Mouse (Mus musculus): Measurements from ENCODE around the gene 1700001P01Rik. TPM values are rescaled to one million over a fixed set of nuclear protein-coding genes. Genes with fewer than 3 reads are reported as not detected.

1700001P01Rik gene
- total RNA-seq, 2 experiments from 2014 or later: not detected

DNA sequence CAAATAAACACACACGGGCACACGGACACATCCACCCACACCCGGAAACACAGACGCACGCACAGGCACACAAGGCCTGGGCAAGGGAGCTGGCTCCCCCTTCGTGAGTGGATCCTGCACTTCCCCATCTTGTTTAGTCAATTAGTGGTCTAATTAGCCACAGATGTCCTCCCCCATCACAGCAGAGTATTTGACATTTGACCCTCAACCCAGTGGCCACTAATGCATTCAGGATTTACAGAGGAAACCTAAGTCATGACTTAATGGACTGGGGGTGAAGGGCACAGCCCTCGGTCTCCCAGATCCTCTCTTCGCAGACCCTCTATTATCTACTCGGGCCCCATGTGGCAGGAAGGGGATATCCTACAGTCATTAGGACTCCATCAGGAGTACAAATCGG lies 42.0 kb downstream of the 1700001P01Rik start:
- no peak for ATAC-seq (replicated peaks; ENCODE audit: low FRiP score, low TSS enrichment, poor library complexity, severe bottlenecking)

DNA sequence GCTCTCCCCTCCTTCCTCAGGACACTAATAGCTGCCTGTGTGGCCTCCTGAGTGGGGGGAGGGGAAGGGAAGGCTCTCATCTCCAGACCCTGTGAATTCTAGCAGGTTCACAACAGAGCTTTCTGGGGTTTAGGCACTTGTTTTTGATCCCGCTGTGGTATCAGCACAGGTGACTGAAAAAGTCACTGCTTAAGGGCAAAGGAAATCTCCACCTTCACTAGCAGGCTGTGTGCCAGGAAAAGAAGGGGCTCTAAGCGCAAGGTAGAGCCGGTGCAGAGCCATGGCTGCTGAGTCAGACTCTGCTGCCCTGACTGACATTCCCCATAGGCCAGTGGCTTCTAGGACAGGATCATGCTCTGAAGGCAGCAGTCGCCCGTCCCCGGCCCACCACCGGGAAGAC lies 47.0 kb downstream of the 1700001P01Rik start:
- ATAC-seq (replicated peaks; ENCODE audit: low FRiP score, low TSS enrichment, poor library complexity, severe bottlenecking): 0 out of 2 replicates have a peak, but pooled peaks have one; percentile 29

DNA sequence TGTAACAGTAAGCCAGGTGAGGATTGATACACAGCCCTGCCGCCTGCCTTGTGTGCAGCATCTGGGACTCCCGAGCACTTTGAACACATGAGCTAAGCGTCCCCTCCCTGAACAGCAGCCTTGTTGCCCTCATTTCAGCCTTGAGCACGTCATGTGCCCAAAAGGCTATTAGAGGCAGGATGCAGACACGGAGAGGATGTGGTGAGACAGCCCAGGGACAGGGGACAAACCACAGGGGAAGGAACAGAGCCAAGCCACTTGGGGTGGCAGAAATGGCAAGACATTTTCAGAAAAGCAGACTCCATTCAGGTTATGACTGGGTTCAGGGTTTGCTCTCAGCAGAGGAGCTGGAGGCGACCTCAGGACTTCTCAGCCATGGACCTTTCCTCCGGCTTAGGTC lies 47.4 kb downstream of the 1700001P01Rik start:
- 0 out of 2 replicates have a peak, but pooled peaks have one; percentile 22 for ATAC-seq (replicated peaks; ENCODE audit: low FRiP score, low TSS enrichment, poor library complexity, severe bottlenecking)

DNA sequence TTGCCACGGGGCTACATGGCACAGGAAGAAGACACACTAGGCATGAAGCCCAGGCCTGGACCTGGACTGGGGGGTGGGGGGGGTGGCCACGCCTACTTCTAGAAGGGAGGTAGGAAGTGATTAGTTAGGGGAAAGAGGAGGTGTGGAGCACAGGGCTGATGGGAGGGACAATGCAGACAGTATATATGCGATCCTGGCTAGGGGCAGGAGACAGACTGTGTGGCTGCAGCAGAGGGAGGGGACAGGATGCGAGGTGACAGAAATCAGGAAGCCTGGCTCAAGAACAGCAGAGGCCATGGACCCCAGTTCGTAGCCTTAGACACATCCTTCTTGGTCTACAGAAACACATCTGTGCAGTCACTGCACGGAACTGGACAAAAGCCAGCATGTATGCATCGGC lies 52.0 kb downstream of the 1700001P01Rik start:
- ATAC-seq (replicated peaks; ENCODE audit: low FRiP score, low TSS enrichment, poor library complexity, severe bottlenecking): no peak

Other genes with a start within 250 kb of the 1700001P01Rik start
- not detected in 2 replicates for gene Srcin1, start 199.7 kb downstream of the 1700001P01Rik start, total RNA-seq (2014; fragmentation: Nextera tagmentation)
- gene Srcin1, start 199.7 kb downstream of the 1700001P01Rik start, total RNA-seq (2017): not detected in 2 replicates
- gene Epop, start 146.2 kb downstream of the 1700001P01Rik start, total RNA-seq (2014; fragmentation: Nextera tagmentation): 2.6 and 2.9 TPM in 2 replicates
- gene Epop, start 146.2 kb downstream of the 1700001P01Rik start, total RNA-seq (2017): 0.61 and 2.6 TPM in 2 replicates
- 5.4 and 6.1 TPM in 2 replicates for gene Mllt6, start 112.5 kb downstream of the 1700001P01Rik start, total RNA-seq (2014; fragmentation: Nextera tagmentation)
- 4.8 and 5.4 TPM in 2 replicates for gene Mllt6, start 112.5 kb downstream of the 1700001P01Rik start, total RNA-seq (2017)
- gene Cisd3, start 90.1 kb downstream of the 1700001P01Rik start, total RNA-seq (2014; fragmentation: Nextera tagmentation): 10.1 TPM in 1 of 2 replicates, not detected in the other
- gene Cisd3, start 90.1 kb downstream of the 1700001P01Rik start, total RNA-seq (2017): 15.9 TPM in 1 of 2 replicates, not detected in the other
- gene Pcgf2, start 75.4 kb downstream of the 1700001P01Rik start, total RNA-seq (2014; fragmentation: Nextera tagmentation): 6.8 and 19.0 TPM in 2 replicates
- 0.23 and 0.28 TPM in 2 replicates for gene Pcgf2, start 75.4 kb downstream of the 1700001P01Rik start, total RNA-seq (2017)
- gene Psmb3, start 72.5 kb downstream of the 1700001P01Rik start, total RNA-seq (2014; fragmentation: Nextera tagmentation): 226 and 360 TPM in 2 replicates
- 171 and 175 TPM in 2 replicates for gene Psmb3, start 72.5 kb downstream of the 1700001P01Rik start, total RNA-seq (2017)
- 26.4 and 28.6 TPM in 2 replicates for gene Pip4k2b, start 31.2 kb downstream of the 1700001P01Rik start, total RNA-seq (2014; fragmentation: Nextera tagmentation)
- 24.3 and 26.6 TPM in 2 replicates for gene Pip4k2b, start 31.2 kb downstream of the 1700001P01Rik start, total RNA-seq (2017)
- 17.7 and 18.9 TPM in 2 replicates for gene Cwc25, start 9.4 kb downstream of the 1700001P01Rik start, total RNA-seq (2014; fragmentation: Nextera tagmentation)
- 20.4 and 23.3 TPM in 2 replicates for gene Cwc25, start 9.4 kb downstream of the 1700001P01Rik start, total RNA-seq (2017)
- 2,091 and 2,156 TPM in 2 replicates for gene Rpl23, start 6.5 kb upstream of the 1700001P01Rik start, total RNA-seq (2014; fragmentation: Nextera tagmentation)
- 1,518 and 2,802 TPM in 2 replicates for gene Rpl23, start 6.5 kb upstream of the 1700001P01Rik start, total RNA-seq (2017)
- 15.7 and 20.4 TPM in 2 replicates for gene Lasp1, start 23.1 kb upstream of the 1700001P01Rik start, total RNA-seq (2014; fragmentation: Nextera tagmentation)
- gene Lasp1, start 23.1 kb upstream of the 1700001P01Rik start, total RNA-seq (2017): 56.3 and 63.5 TPM in 2 replicates
- 0.45 and 1.7 TPM in 2 replicates for gene B230217C12Rik, start 64.9 kb upstream of the 1700001P01Rik start, total RNA-seq (2014; fragmentation: Nextera tagmentation)
- gene B230217C12Rik, start 64.9 kb upstream of the 1700001P01Rik start, total RNA-seq (2017): 0.91 TPM in 1 of 2 replicates, not detected in the other
- gene Fbxo47, start 108.2 kb upstream of the 1700001P01Rik start, total RNA-seq (2014; fragmentation: Nextera tagmentation): 0.54 and 3.2 TPM in 2 replicates
- gene Fbxo47, start 108.2 kb upstream of the 1700001P01Rik start, total RNA-seq (2017): 0.53 and 0.56 TPM in 2 replicates
- gene Plxdc1, start 210.5 kb upstream of the 1700001P01Rik start, total RNA-seq (2014; fragmentation: Nextera tagmentation): 10.2 and 11.8 TPM in 2 replicates
- gene Plxdc1, start 210.5 kb upstream of the 1700001P01Rik start, total RNA-seq (2017): 3.4 and 4.1 TPM in 2 replicates
- gene Arl5c, start 220.3 kb upstream of the 1700001P01Rik start, total RNA-seq (2014; fragmentation: Nextera tagmentation): 2.4 and 9.8 TPM in 2 replicates
- 0.50 and 2.7 TPM in 2 replicates for gene Arl5c, start 220.3 kb upstream of the 1700001P01Rik start, total RNA-seq (2017)
- gene Cacnb1, start 247.1 kb upstream of the 1700001P01Rik start, total RNA-seq (2014; fragmentation: Nextera tagmentation): 0.40 and 0.98 TPM in 2 replicates
- gene Cacnb1, start 247.1 kb upstream of the 1700001P01Rik start, total RNA-seq (2017): 0.38 TPM in 1 of 2 replicates, not detected in the other

Measured in megakaryocyte-erythroid progenitor cell, adult 5-6 weeks (primary cell).